Mouse (Mus musculus) liver, adult 2 months (tissue): Measurements from ENCODE around the gene Rnf213.

Experiments used
- CTCF ChIP-seq: fragments of 200-500 bp; IDR thresholded peaks from 2 replicates; pipeline ENCODE4 v1.5.1; 2011; ENCODE audit warnings: low read depth, low read length, control low read depth
- POLR2A ChIP-seq: fragments of 200-500 bp; IDR thresholded peaks from 2 replicates; pipeline ENCODE4 v1.6.1; 2011; ENCODE audit warnings: low read length, control low read depth; ENCODE audit not compliant: insufficient read depth; ENCODE audit errors: extremely low read depth

DNA sequence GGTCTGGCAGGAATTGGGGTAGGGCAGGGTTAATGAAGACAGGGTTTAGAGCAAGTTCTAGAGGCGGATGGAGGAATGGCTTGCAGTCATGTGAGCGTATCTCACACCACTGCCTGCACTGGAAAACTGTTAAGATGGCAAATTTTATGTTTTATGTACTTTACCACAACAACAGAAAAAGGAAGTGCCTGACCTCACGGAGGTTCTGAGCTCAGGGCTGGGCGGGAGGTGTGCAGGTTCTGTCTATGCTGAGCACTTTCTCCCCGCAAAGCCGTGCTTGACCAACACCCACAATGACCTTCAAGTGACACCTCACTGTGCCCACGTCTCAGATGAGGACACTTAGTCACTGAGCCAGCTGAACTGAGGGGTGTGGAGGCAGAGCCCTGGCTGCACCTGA is 40.8 kb upstream of the Rnf213 start:
- TF ChIP-seq CTCF, result no peak
- TF ChIP-seq POLR2A, result no peak
